Mouse (Mus musculus) left cerebral cortex, adult 6 months (tissue): ENCODE results near the gene Tas2r109. TPM values are rescaled to one million over a fixed set of nuclear protein-coding genes. Genes with fewer than 3 reads are reported as not detected.

ENCODE experiments used
- long read RNA-seq, 2 experiments: library from polyadenylated mRNA; unstranded; transcript quantifications; one replicate each; pipeline ENCODE4 v2.0.0; 2019 to 2020
- polyA plus RNA-seq: library from polyadenylated mRNA; unstranded; fragments of <200 nt; fragmentation: Nextera tagmentation; gene quantifications from 2 replicates; pipeline ENCODE4 v1.2.3, GENCODE M21; 2021

The Tas2r109 gene
- not detected in 2 replicates for polyA plus RNA-seq
- long read RNA-seq, experiment 1, result 0 reads
- long read RNA-seq, experiment 2, result 0 reads

DNA sequence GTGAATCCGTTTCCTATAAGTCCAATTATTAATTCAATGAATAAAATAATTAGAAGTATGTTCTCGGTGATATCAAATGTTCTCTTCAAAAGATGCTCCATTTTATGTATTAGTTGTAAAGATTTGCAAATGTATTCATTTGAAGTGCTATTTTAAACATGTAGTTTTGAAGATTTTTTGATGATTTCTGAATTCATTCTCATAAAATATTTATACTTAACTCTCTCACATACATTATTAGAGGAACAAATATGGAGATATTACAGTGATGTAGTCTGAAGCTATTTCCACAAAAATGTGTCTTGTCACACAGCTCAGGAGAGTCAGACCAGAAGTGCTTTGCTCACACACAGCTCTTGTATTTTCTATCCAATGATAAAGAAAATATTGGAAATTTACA is at the start of gene Tas2r109:
Tas2r109 (minus strand) TSS at position 101 of the 400 bp plus-strand sequence.

DNA sequence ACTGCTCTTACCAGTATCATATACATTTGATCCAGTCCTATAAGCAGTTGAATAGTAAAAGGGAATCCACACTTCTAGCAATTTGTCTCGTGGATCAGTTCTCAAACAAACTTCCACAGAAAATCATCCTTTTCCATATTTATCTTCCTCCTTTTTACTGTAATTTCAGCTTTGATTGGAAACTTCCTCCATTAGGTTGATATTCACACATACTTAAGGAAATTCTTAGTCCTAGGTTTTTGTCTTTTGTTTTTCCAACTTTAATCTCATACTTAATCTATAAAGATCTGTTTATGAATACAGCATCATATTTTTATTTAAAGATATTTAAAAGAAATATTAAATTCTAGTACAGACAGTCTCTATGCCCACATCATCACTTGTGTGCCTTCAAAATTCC is 22.9 kb downstream of the Tas2r109 start, which contains the start of gene Tas2r131:
Tas2r131 (minus strand) TSS at position 101 of the 400 bp plus-strand sequence.

DNA sequence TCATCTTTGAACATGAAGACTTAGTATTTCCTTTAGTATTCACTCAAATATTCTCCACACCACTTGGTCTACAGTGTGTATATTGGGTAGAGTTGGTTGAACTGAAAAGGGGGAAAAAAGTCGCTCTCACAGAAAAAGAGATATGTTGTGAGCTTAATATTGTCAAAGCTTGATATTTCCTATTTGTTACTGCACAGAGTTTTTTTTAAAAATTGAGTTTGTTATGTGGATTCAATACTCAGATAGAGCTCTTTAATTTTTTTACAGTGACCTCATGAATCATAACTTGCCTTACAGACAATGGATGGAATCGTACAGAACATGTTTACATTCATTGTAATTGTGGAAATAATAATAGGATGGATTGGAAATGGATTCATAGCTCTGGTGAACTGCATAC is 30.0 kb downstream of the Tas2r109 start, which contains the start of gene Tas2r129:
Tas2r129 (plus strand) TSS at position 301 of the 400 bp plus-strand sequence.

Other genes starting within 250 kb of the Tas2r109 start
- not detected in 2 replicates for gene Tas2r115, start 242.9 kb downstream of the Tas2r109 start, polyA plus RNA-seq
- not detected in 2 replicates for gene Tas2r124, start 226.2 kb downstream of the Tas2r109 start, polyA plus RNA-seq
- not detected in 2 replicates for gene Tas2r102, start 218.8 kb downstream of the Tas2r109 start, polyA plus RNA-seq
- not detected in 2 replicates for gene Tas2r136, start 202.8 kb downstream of the Tas2r109 start, polyA plus RNA-seq
- gene Tas2r117, start 178.1 kb downstream of the Tas2r109 start, polyA plus RNA-seq, result not detected in 2 replicates
- not detected in 2 replicates for gene Tas2r123, start 133.8 kb downstream of the Tas2r109 start, polyA plus RNA-seq
- gene Tas2r116, start 125.5 kb downstream of the Tas2r109 start, polyA plus RNA-seq, result not detected in 2 replicates
- gene Tas2r110, start 113.0 kb downstream of the Tas2r109 start, polyA plus RNA-seq, result not detected in 2 replicates
- not detected in 2 replicates for gene Tas2r113, start 88.0 kb downstream of the Tas2r109 start, polyA plus RNA-seq
- gene Tas2r125, start 71.3 kb downstream of the Tas2r109 start, polyA plus RNA-seq, result not detected in 2 replicates
- gene Tas2r129, start 29.9 kb downstream of the Tas2r109 start, polyA plus RNA-seq, result not detected in 2 replicates
- not detected in 2 replicates for gene Tas2r131, start 23.0 kb downstream of the Tas2r109 start, polyA plus RNA-seq
- gene Tas2r103, start 56.1 kb upstream of the Tas2r109 start, polyA plus RNA-seq, result not detected in 2 replicates
- not detected in 2 replicates for gene Tas2r140, start 74.9 kb upstream of the Tas2r109 start, polyA plus RNA-seq
- 219 and 274 TPM in 2 replicates for gene Smim10l1, start 123.9 kb upstream of the Tas2r109 start, polyA plus RNA-seq